Mouse (Mus musculus) C2C12 (cell line): ENCODE data around the gene Arih2. TPM values are rescaled to one million over a fixed set of nuclear protein-coding genes. Genes with fewer than 3 reads are reported as not detected.

ENCODE experiments used
- H3K27me3 ChIP-seq: one replicate; pipeline ENCODE4 v1.6.1; 2011; ENCODE audit not compliant: control insufficient read depth, insufficient read depth, insufficient read length
- H3K36me3 ChIP-seq: one replicate; pipeline ENCODE4 v1.6.1; 2011; ENCODE audit not compliant: control insufficient read depth, insufficient read depth
- H3K4me3 ChIP-seq: one replicate; pipeline ENCODE4 v1.5.1; 2011; ENCODE audit warnings: mild to moderate bottlenecking, control low read depth; ENCODE audit not compliant: poor library complexity, insufficient read depth, severe bottlenecking
- H3K79me2 ChIP-seq: one replicate; pipeline ENCODE4 v1.6.1; 2011; ENCODE audit not compliant: control insufficient read depth, insufficient read depth
- H3K79me3 ChIP-seq: one replicate; pipeline ENCODE4 v1.6.1; 2011; ENCODE audit warnings: low read depth, control low read depth
- H3ac ChIP-seq: one replicate; pipeline ENCODE3; 2011; ENCODE audit warnings: low read depth; ENCODE audit not compliant: control insufficient read depth, insufficient read length
- CEBPB ChIP-seq: IDR thresholded peaks from one replicate; pipeline ENCODE4 v1.6.1; 2011; ENCODE audit warnings: low read depth, mild to moderate bottlenecking, control low read depth, moderate library complexity
- CTCF ChIP-seq: IDR thresholded peaks from one replicate; pipeline ENCODE4 v1.5.1; 2011; ENCODE audit not compliant: control insufficient read depth, insufficient read depth, insufficient read length
- FOSL1 ChIP-seq: IDR thresholded peaks from one replicate; pipeline ENCODE4 v1.8.0; 2011; ENCODE audit warnings: mild to moderate bottlenecking, low read length; ENCODE audit not compliant: poor library complexity, insufficient read depth, severe bottlenecking
- MAX ChIP-seq: IDR thresholded peaks from one replicate; pipeline ENCODE4 v1.6.1; 2011; ENCODE audit warnings: mild to moderate bottlenecking, control low read depth
- MYOD1 ChIP-seq: IDR thresholded peaks from one replicate; pipeline ENCODE4 v1.6.1; 2011; ENCODE audit warnings: low read depth; ENCODE audit not compliant: control insufficient read depth, insufficient read length
- MYOG ChIP-seq: IDR thresholded peaks from one replicate; pipeline ENCODE4 v1.6.1; 2011; ENCODE audit not compliant: control insufficient read depth, insufficient read length; ENCODE audit errors: extremely low read depth
- USF1 ChIP-seq: IDR thresholded peaks from one replicate; pipeline ENCODE4 v1.6.1; 2011; ENCODE audit warnings: low read depth, mild to moderate bottlenecking, control low read depth, moderate library complexity
- polyA plus RNA-seq: library from polyadenylated mRNA; unstranded; fragments of >200 nt; fragmentation: generic; extraction: Trizol; gene quantifications from one replicate; pipeline ENCODE4 v1.2.1, GENCODE M21; 2012; ENCODE audit warnings: missing spikeins

Gene Arih2
- polyA plus RNA-seq, 1 experiment, result 30.5 TPM

DNA sequence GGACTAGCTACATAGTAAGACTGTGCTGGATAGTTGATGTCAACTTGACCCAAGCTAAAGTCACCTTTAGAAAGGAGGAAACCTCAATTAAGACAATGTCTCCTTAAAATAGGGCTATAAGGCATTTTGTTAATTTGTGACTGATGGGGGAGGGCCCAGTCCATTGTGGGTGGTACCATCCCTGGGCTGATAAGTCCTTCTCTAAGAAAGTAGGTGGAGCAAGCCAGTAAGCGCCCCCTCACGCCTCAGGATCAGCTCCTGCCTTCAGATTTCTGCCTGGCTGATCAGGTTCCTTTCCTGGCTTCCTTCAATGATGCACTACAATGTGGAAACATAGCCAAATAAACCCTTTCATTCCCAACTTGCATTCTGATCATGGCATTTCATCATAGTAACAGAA, 13.8 kb downstream of the Arih2 start:
- Histone ChIP-seq H3K79me2 (peaks cover 96% of the 10 kb centered on the region), H3K27me3 (no peaks in the 10 kb centered on the region), H3ac (no peak overlapping the region), H3K79me3 (peaks cover 51% of the 10 kb centered on the region), H3K4me3 (no peak overlapping the region), H3K36me3 (peaks cover 7% of the 10 kb centered on the region)
- TF ChIP-seq MYOD1 (no peak), MAX (no peak), CEBPB (no peak), FOSL1 (no peak), MYOG (no peak), USF1 (no peak), CTCF (no peak)

DNA sequence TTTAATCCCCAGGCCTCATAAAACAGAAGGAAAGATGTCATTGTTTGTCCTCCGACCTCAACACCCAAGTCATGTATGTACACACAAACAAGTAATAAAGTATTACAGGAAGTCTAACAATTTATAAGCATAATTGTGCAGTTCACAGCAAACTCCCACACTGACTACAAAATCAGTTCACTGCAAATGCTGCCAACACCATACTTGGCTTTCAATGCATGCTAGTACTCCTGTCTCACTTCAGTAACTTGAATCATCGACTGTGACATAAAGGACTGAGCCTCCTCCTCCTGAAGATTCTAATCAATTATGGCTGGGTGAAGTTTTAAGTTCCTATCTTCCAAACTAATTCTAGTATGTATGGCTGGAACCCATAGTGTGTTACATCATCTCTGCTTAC, 15.3 kb downstream of the Arih2 start:
- Histone ChIP-seq H3K79me2 (peaks cover 97% of the 10 kb centered on the region), H3ac (no peak overlapping the region), H3K79me3 (peaks cover 40% of the 10 kb centered on the region), H3K4me3 (no peak overlapping the region), H3K36me3 (peaks cover 6% of the 10 kb centered on the region), H3K27me3 (no peaks in the 10 kb centered on the region)
- no peak for TF ChIP-seq MYOG
- no peak for TF ChIP-seq FOSL1
- no peak for TF ChIP-seq USF1
- no peak for TF ChIP-seq MAX
- no peak for TF ChIP-seq MYOD1
- no peak for TF ChIP-seq CTCF
- TF ChIP-seq CEBPB, result no peak

DNA sequence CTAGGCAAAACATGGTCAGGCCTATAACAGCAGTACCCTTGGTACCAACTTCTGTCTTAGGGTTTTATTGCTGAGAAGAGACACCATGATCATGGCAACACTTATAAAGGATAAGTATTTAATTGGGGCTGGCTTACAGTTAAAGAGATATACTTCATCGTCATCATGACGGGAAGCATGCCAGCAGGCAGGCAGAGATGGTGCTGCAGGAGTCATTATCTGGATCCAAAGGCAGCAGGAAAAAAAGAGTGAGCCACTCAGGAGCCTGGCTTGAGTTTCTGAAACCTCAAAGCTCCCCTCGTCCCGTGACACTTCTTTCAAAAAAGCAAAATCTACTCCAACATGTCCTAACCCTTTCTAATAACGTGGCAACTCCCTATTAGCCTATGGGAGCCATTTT, 16.8 kb downstream of the Arih2 start:
- no peak overlapping the region for H3ac ChIP-seq
- no peak overlapping the region for H3K4me3 ChIP-seq
- H3K27me3 ChIP-seq, result no peaks in the 10 kb centered on the region
- H3K36me3 ChIP-seq, result peaks cover 9% of the 10 kb centered on the region
- TF ChIP-seq MYOD1 (no peak), MYOG (no peak), FOSL1 (no peak), CTCF (no peak), CEBPB (no peak), MAX (no peak), USF1 (no peak)
- H3K79me3 ChIP-seq, result peaks cover 35% of the 10 kb centered on the region
- H3K79me2 ChIP-seq, result peaks cover 95% of the 10 kb centered on the region

DNA sequence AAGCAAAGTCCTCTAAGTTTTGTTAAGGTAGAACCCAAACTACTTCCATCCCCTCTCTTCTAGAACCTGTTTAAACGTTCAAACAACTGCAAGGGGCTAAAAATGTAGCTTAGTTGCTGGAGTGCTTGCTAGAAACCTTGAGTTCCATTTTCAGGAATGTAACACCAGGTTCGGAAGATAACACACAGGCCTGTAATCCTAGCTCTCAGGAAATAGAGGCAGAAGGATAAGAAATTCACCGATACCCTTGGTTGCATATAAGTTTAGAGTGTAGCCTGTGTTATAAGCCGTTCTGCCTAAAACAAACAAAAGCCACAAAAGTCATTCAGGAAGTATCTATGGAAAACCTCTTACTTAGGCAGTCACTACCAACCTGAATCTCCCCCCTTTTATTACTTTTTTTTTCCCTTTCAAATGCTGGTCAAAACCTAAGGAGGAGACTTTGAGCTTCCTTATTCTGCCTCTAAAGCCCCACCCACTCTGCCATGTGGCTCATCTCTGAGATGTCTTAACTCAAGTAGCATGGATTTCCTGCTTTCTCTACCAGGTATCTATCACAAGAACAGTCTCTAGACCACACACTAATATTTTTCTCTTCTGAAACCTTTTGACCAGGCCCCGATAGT, 17.4 kb downstream of the Arih2 start:
- Histone ChIP-seq H3K79me2 (peaks cover 95% of the 10 kb centered on the region), H3K4me3 (no peak overlapping the region), H3K36me3 (peaks cover 9% of the 10 kb centered on the region), H3ac (no peak overlapping the region), H3K79me3 (peaks cover 37% of the 10 kb centered on the region), H3K27me3 (no peaks in the 10 kb centered on the region)
- TF ChIP-seq MYOG (no peak), CEBPB (no peak), MAX (no peak), CTCF (no peak), FOSL1 (no peak), USF1 (no peak)

DNA sequence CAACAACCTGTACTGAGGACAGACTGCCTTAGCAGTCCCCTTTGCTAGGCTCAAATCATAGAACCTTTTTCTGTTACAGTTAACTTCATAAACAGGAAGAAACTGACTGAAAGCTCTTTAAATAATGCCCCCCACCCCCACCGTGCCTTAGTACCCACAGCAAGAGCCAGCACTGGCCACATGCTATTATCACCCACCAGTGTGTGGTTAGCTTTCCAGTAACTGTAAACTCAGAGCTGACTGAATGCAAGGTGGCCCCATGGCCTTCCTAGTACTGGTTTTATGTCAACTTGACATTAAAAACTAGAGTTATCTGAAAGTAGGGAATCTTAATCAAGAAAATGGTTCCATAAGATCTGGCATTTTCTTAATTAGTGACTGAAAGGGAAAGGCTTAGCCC, 18.5 kb downstream of the Arih2 start:
- H3K79me2 ChIP-seq, result peaks cover 95% of the 10 kb centered on the region

DNA sequence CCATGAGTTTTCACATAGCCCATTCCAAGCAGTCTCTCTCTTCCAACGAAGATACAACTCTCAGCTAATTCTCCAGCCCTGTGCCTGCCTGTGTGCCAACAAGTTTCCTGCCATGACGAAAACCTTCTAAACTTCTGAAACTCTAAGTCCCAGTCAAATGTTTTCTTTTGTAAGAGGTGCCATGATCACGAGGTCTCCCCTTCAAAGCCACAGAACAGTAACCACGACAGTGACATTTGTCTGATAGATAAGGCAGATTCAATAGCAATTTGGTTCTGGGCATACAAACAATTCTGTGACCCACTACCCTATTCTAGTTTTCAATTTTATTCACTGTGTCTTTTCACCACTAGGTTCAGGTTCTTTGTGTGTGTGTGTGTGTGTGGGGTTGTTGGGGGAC, 21.0 kb downstream of the Arih2 start:
- H3K4me3 ChIP-seq, result no peak overlapping the region
- peaks cover 85% of the 10 kb centered on the region for H3K79me2 ChIP-seq
- no peaks in the 10 kb centered on the region for H3K27me3 ChIP-seq
- peaks cover 12% of the 10 kb centered on the region for H3K36me3 ChIP-seq
- peaks cover 26% of the 10 kb centered on the region for H3K79me3 ChIP-seq
- no peak overlapping the region for H3ac ChIP-seq
- TF ChIP-seq MYOD1 (no peak), MYOG (no peak), FOSL1 (no peak), CEBPB (no peak), MAX (no peak), USF1 (no peak), CTCF (no peak)

More for the DNA sequence above, 18.5 kb downstream of the Arih2 start:
- no peak overlapping the region for H3K4me3 ChIP-seq
- no peaks in the 10 kb centered on the region for H3K27me3 ChIP-seq
- no peak for TF ChIP-seq MYOG
- TF ChIP-seq MYOD1, result no peak
- TF ChIP-seq USF1, result no peak
- TF ChIP-seq MAX, result no peak
- no peak for TF ChIP-seq FOSL1
- no peak for TF ChIP-seq CTCF
- no peak for TF ChIP-seq CEBPB
- H3K79me3 ChIP-seq, result peaks cover 30% of the 10 kb centered on the region
- H3ac ChIP-seq, result no peak overlapping the region
- peaks cover 9% of the 10 kb centered on the region for H3K36me3 ChIP-seq
